8 mouse cellular contexts compared by ENCODE assay signal in the genomic region with DNA sequence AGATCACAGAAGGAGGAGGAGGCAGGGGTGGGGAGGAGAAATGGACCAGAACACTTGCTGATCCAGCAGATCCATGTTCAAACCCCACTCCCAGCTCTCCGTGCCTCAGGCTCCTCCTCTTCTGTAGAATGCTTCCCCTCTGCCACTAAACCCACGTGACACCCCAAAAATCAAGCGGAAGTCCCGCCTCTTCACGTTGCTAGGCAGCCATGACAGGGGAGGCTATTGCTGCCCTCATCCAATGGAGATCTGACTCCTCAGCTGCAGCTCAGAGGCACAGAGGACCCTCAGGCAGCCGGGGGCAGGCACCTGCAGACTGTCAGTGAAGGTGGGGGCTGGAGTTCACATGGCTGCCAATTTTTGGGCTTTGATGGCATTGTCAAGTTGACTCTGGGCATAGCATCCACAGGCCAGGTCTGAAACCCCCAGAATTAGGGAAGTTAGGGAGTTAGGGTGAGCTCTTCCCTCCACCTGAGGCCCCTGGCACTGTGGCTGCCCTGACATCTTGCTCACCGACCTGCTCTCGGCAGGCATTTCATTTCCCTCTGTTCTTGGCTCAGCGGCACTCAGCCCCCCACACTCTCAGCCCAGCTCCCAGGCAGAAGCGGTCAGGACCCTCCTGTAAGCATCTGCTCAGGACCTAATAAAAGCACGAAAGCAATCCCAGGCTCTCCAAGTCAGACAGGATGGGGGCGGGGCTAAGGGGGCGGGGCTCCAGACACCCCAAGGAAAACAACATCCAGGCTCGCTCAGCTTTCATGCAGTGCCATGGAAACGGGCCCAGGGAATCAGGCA. TPM values are rescaled to one million over a fixed set of nuclear protein-coding genes. Genes with fewer than 3 reads are reported as not detected.
DNase-seq lines count a peak whose midpoint lies in the region; ATAC-seq and TF ChIP-seq lines count a peak whose summit lies in the region.

No protein-coding gene starts in this region.

- DNase-seq in CD4-positive, CD25-positive, alpha-beta regulatory T cell, adult 2 months (ENCODE audit: low read depth, low spot score) = peak; percentile 88
- peak; percentile 78 for DNase-seq in T-cell, adult 2 months (ENCODE audit: low spot score)
- DNase-seq in hindbrain, postnatal 0 days (ENCODE audit: low spot score) = peak; percentile 89
- DNase-seq in left cerebral cortex, postnatal 10 days (ENCODE audit: extremely low spot score in 1 of 2, low spot score in 2 of 2) = peak; percentile 82 to 84
- peak; percentile 77 for DNase-seq in right cerebral cortex, postnatal 4 days
- DNase-seq in yolk sac, embryonic 10.5 days (ENCODE audit: low spot score) = no peak

- WGBS in forebrain, embryonic 15.5 days = 8% methylated on average over 15 of the region's 15 CpGs
- WGBS in hindbrain, postnatal 0 days = 7% methylated on average over 15 of the region's 15 CpGs

- H3K36me3 ChIP-seq in forebrain, embryonic 15.5 days = no peaks in the 10 kb centered on the region
- H3K36me3 ChIP-seq in hindbrain, postnatal 0 days (ENCODE audit: insufficient read depth, low read length) = no peaks in the 10 kb centered on the region

- no peaks in the 10 kb centered on the region for H3K27me3 ChIP-seq in forebrain, embryonic 15.5 days
- no peaks in the 10 kb centered on the region for H3K27me3 ChIP-seq in hindbrain, postnatal 0 days (ENCODE audit: insufficient read depth, low read length)

- H3K27ac ChIP-seq in forebrain, embryonic 15.5 days (replicated peaks) = peak overlapping the region; percentile 86
- H3K27ac ChIP-seq in hindbrain, postnatal 0 days = peak overlapping the region; percentile 85

- H3K4me3 ChIP-seq in forebrain, embryonic 15.5 days = 0 out of 2 replicates have a peak overlapping the region, but pooled peaks have one; percentile 1
- H3K4me3 ChIP-seq in hindbrain, postnatal 0 days (ENCODE audit: low read length) = no peak overlapping the region

- H3K9ac ChIP-seq in forebrain, embryonic 15.5 days (replicated peaks) = peak overlapping the region; percentile 29; the same call in 1 of the 2 replicates
- H3K9ac ChIP-seq in hindbrain, postnatal 0 days (replicated peaks; ENCODE audit: low read length) = 0 out of 2 replicates have a peak overlapping the region, but pooled peaks have one; percentile 10

- TF ChIP-seq CTCF in hindbrain, postnatal 0 days (IDR thresholded peaks at IDR 0.05; ENCODE audit: low read depth) = no peak

- H3K9me3 ChIP-seq in forebrain, embryonic 15.5 days = no peaks in the 10 kb centered on the region
- H3K9me3 ChIP-seq in hindbrain, postnatal 0 days (ENCODE audit: low read length) = no peaks in the 10 kb centered on the region

- H3K4me1 ChIP-seq in forebrain, embryonic 15.5 days = peaks cover 24% of the 10 kb centered on the region
- H3K4me1 ChIP-seq in hindbrain, postnatal 0 days (ENCODE audit: insufficient read depth, low read length) = peaks cover 14% of the 10 kb centered on the region

- H3K4me2 ChIP-seq in forebrain, embryonic 15.5 days (replicated peaks) = peak overlapping the region; percentile 32
- peak overlapping the region; percentile 25 for H3K4me2 ChIP-seq in hindbrain, postnatal 0 days (ENCODE audit: low read depth, low read length)

- intact Hi-C loops in left cerebral cortex, postnatal 10 days (cut with DNase I) = loop anchor here (5.0 kb wide), 1 partner anchor 39 kb away; no protein-coding TSS in a partner anchor

- peak; percentile 73 for ATAC-seq in forebrain, embryonic 15.5 days (replicated peaks)
- peak; percentile 89 for ATAC-seq in hindbrain, postnatal 0 days
- peak; percentile 74 for ATAC-seq in megakaryocyte-erythroid progenitor cell, adult 5-6 weeks (replicated peaks; ENCODE audit: low FRiP score, low TSS enrichment, poor library complexity, severe bottlenecking)

RNA-seq across cellular contexts. Expression of a gene that starts 20.2 kb away (rescaled TPM):
- polyA plus RNA-seq in forebrain, embryonic 15.5 days (2015; fragmentation: Nextera tagmentation; extraction: Ambion mirVana) = 14.5 and 14.9 TPM in 2 replicates
- total RNA-seq in hindbrain, postnatal 0 days (2014; rRNA removed) = 20.2 and 21.2 TPM in 2 replicates
- 7.4 and 8.4 TPM in 2 replicates for polyA plus RNA-seq in hindbrain, postnatal 0 days (2015; fragmentation: Nextera tagmentation; extraction: Ambion mirVana)
- 10 to 100 TPM; 14.2 to 15.9 TPM for total RNA-seq in left cerebral cortex, postnatal 10 days (2021)
- 8.5 and 12.4 TPM in 2 replicates for total RNA-seq in megakaryocyte-erythroid progenitor cell, adult 5-6 weeks (2014; fragmentation: Nextera tagmentation)
- total RNA-seq in megakaryocyte-erythroid progenitor cell, adult 5-6 weeks (2017) = 5.7 and 11.5 TPM in 2 replicates

RNA-seq across cellular contexts. Expression of a gene that starts 42.0 kb away (rescaled TPM):
- polyA plus RNA-seq in forebrain, embryonic 15.5 days (2015; fragmentation: Nextera tagmentation; extraction: Ambion mirVana) = 127 and 138 TPM in 2 replicates
- total RNA-seq in hindbrain, postnatal 0 days (2014; rRNA removed) = 263 and 269 TPM in 2 replicates
- 85.4 and 87.8 TPM in 2 replicates for polyA plus RNA-seq in hindbrain, postnatal 0 days (2015; fragmentation: Nextera tagmentation; extraction: Ambion mirVana)
- 100 to 1,000 TPM in 1 of 2 experiments, 10 to 100 TPM in 1; 96.5 to 100 TPM for total RNA-seq in left cerebral cortex, postnatal 10 days (2021)
- 24.4 and 63.9 TPM in 2 replicates for total RNA-seq in megakaryocyte-erythroid progenitor cell, adult 5-6 weeks (2014; fragmentation: Nextera tagmentation)
- 30.4 and 44.2 TPM in 2 replicates for total RNA-seq in megakaryocyte-erythroid progenitor cell, adult 5-6 weeks (2017)
